Mouse (Mus musculus) embryonic facial prominence, embryonic 14.5 days (tissue): Measurements from ENCODE around the gene Ssbp3. TPM values are rescaled to one million over a fixed set of nuclear protein-coding genes. Genes with fewer than 3 reads are reported as not detected.
A peak's percentile ranks its signal among the peaks of the same experiment; 100 is the strongest.

Experiments used
- ATAC-seq: fragments of 200-750 bp; cut with Nextera tagmentation; 2 replicates; pipeline ENCODE4 v1.8.0; 2017; ENCODE audit warnings: low read depth, moderate number of reproducible peaks, moderate TSS enrichment
- DNase-seq: peaks from one replicate; pipeline ENCODE4 v3.0.0-alpha.2; 2015; ENCODE audit warnings: low spot score
- H3K27ac ChIP-seq: fragments of 300-500 bp; sonication (generic); replicated peaks from 2 replicates; pipeline ENCODE4 v1.5.1; 2014; ENCODE audit warnings: low read depth, mild to moderate bottlenecking, low read length, moderate library complexity
- H3K27me3 ChIP-seq: fragments of 300-500 bp; sonication (generic); replicated peaks from 2 replicates; pipeline ENCODE4 v1.6.1; 2014; ENCODE audit warnings: low read length; ENCODE audit not compliant: control insufficient read depth, insufficient read depth
- H3K36me3 ChIP-seq: fragments of 300-500 bp; sonication (generic); 2 replicates; pipeline ENCODE4 v1.6.1; 2014; ENCODE audit warnings: low read length, mixed read lengths; ENCODE audit not compliant: control insufficient read depth, insufficient read depth
- H3K4me1 ChIP-seq: fragments of 300-500 bp; sonication (generic); 2 replicates; pipeline ENCODE4 v1.6.1; 2014; ENCODE audit warnings: antibody characterized with exemption, low read length; ENCODE audit not compliant: control insufficient read depth, insufficient read depth
- H3K4me2 ChIP-seq: fragments of 300-500 bp; sonication (generic); 2 replicates; pipeline ENCODE4 v1.6.1; 2014; ENCODE audit warnings: low read depth, mild to moderate bottlenecking, low read length, moderate library complexity, mixed read lengths
- H3K4me3 ChIP-seq: fragments of 300-500 bp; sonication (generic); 2 replicates; pipeline ENCODE4 v1.5.1; 2014; ENCODE audit warnings: low read depth, mild to moderate bottlenecking, low read length
- H3K9ac ChIP-seq: fragments of 300-500 bp; sonication (generic); 2 replicates; pipeline ENCODE4 v1.6.1; 2014; ENCODE audit warnings: low read depth, mild to moderate bottlenecking, low read length, moderate library complexity, mixed read lengths
- H3K9me3 ChIP-seq: fragments of 300-500 bp; sonication (generic); 2 replicates; pipeline ENCODE4 v1.6.1; 2016; ENCODE audit warnings: low read length; ENCODE audit not compliant: control insufficient read depth
- WGBS: fragments of 180-500 bp; shearing (Covaris S2); extraction: QIAGEN DNeasy Blood & Tissue Kit; methylation state at CpG from one replicate; pipeline ENCODE4 v1.1.7; 2014; 5-methylcytosine and 5-hydroxymethylcytosine counted together
- polyA plus RNA-seq: library from polyadenylated mRNA; unstranded; fragments of >200 nt; fragmentation: Nextera tagmentation; extraction: Ambion mirVana; gene quantifications from 2 replicates; pipeline ENCODE4 v1.2.1, GENCODE M21; 2014

Ssbp3 gene
- polyA plus RNA-seq, 1 experiment from 2014 or later = 72.9 TPM

DNA sequence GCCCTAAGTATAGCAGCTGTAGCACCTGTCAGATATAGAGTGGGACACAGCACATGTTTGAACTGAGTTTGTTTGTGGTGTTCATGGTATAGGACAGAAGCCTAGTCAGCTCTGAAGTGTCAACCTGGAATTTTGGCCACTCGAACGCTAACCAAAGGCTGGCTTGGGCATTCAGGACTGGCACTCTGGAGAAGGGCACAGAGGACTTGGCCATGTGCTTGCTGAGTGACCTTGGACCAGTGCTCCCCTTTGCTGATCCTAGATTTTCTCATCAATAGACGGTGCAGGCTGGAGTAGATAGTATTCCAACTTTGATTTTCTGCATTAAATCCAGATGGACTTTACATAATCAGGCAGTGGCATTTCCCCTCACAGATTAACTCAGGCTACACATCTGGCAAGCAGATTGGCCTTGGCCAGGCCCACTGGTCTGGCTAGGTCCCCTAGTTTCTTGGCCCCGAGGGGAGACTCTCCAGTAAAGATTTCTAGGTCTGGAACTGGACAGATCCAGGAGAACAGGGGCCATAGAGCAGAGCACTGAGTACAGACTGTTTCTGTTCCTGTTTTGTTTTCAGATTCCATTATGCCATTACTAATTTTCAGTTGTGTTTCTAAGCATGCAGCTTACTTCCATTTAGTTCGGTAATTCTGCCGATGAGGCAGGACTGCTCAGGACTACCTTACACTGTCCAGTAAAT, 102.8 kb downstream of the Ssbp3 start:
- Histone ChIP-seq H3K4me3 (no peak overlapping the region), H3K4me2 (no peak overlapping the region), H3K9ac (0 out of 2 replicates have a peak overlapping the region, but pooled peaks have one; percentile 10), H3K27me3 (no peaks in the 10 kb centered on the region), H3K4me1 (peaks cover 36% of the 10 kb centered on the region), H3K27ac (peak overlapping the region; percentile 25; the same call in 1 of the 2 replicates), H3K36me3 (peaks cover 11% of the 10 kb centered on the region; the same call in 1 of the 2 replicates), H3K9me3 (no peaks in the 10 kb centered on the region)
- 42% methylated on average over 6 of the region's 6 CpGs for WGBS
- DNase-seq (no peak), ATAC-seq (no peak)

DNA sequence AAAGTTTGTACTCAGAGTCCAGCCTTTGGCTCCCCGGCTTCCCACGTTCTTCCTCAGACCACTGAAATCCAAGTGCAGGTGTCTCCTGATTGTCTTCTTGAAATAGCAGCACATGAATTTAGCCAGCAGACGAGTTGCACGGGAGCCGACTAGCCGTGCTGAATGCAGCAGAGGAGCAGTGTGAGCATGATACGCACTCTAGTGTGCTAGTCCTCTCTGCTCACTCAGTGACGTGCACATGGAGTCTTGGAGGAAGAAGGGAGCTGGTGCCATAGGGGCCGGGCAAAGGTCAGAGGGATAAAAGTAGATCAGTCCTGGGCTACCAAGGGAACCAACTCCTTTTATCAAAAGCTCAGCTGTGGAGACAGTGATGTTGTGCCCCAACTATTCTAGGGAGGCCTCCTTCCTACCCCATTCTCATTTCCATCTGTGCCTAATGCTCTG, 103.3 kb downstream of the Ssbp3 start:
- H3K27ac ChIP-seq = 0 out of 2 replicates have a peak overlapping the region, but pooled peaks have one; percentile 25
- no peaks in the 10 kb centered on the region for H3K9me3 ChIP-seq
- H3K9ac ChIP-seq = no peak overlapping the region
- no peaks in the 10 kb centered on the region for H3K27me3 ChIP-seq
- H3K4me2 ChIP-seq = no peak overlapping the region
- ATAC-seq (no peak), DNase-seq (no peak)
- WGBS = 65% methylated on average over 9 of the region's 9 CpGs
- no peak overlapping the region for H3K4me3 ChIP-seq
- peaks cover 42% of the 10 kb centered on the region for H3K4me1 ChIP-seq
- H3K36me3 ChIP-seq = peaks cover 11% of the 10 kb centered on the region; the same call in 1 of the 2 replicates

DNA sequence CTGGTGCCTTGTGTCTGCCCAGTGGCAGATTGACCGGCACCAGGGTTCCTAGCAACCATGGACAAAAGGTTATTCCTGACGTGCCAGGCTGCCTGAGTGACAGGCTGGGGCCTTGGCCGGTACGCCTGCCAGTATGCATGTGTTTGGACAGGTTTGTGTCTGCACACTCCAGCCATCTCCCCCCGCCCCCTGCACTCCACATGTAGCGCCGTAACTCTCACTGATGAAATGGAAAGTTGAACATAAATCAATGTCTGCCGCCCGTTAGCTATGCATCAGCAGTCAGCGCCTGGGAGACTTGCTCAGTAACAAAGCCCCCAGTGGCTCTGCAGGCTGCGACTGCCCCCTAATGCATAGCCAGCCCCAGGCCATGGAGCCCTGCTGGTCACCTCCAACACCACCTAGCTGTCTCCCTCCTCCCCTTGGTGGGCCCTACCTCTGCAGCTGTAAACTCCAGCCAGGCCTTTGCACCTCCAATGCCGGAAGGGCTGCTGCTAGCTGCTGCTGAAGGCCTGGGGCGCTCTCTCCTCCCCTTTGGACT, 105.5 kb downstream of the Ssbp3 start:
- Histone ChIP-seq H3K27ac (peak overlapping the region; percentile 72), H3K9ac (peak overlapping the region; percentile 38; the same call in 1 of the 2 replicates), H3K27me3 (no peaks in the 10 kb centered on the region), H3K4me3 (no peak overlapping the region), H3K4me2 (no peak overlapping the region; the same call in 1 of the 2 replicates), H3K36me3 (0 out of 2 replicates have a peak, but pooled peaks cover 3% of the 10 kb centered on the region), H3K4me1 (peaks cover 47% of the 10 kb centered on the region), H3K9me3 (no peaks in the 10 kb centered on the region)
- ATAC-seq (no peak; the same call in 1 of the 2 replicates), DNase-seq (peak; percentile 72)
- WGBS = 42% methylated on average over 13 of the region's 13 CpGs

DNA sequence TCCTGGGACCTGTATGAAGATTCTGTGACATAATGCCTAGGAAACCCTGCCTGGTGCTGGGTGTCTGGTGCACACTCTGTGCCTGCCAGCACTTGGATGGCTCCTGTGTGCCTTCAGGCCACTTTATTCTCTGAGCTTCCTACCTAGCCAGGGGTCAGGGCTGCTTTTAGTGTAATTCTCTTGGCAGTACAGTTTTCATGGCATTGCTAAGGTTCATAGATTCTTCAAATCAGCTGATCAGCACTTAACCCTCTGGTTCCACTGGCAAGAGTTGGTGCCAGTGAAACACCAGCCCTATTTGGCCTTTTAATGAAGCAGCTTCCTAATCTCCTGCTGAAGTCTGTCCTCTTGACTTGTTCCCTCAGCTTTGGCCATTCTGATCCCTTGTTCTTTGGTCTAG, 106.8 kb downstream of the Ssbp3 start:
- Histone ChIP-seq H3K4me2 (no peak overlapping the region), H3K27ac (no peak overlapping the region; the same call in 1 of the 2 replicates), H3K36me3 (0 out of 2 replicates have a peak, but pooled peaks cover 3% of the 10 kb centered on the region), H3K27me3 (no peaks in the 10 kb centered on the region), H3K4me3 (no peak overlapping the region), H3K9me3 (no peaks in the 10 kb centered on the region), H3K4me1 (peaks cover 37% of the 10 kb centered on the region), H3K9ac (no peak overlapping the region)
- ATAC-seq (no peak), DNase-seq (no peak)

DNA sequence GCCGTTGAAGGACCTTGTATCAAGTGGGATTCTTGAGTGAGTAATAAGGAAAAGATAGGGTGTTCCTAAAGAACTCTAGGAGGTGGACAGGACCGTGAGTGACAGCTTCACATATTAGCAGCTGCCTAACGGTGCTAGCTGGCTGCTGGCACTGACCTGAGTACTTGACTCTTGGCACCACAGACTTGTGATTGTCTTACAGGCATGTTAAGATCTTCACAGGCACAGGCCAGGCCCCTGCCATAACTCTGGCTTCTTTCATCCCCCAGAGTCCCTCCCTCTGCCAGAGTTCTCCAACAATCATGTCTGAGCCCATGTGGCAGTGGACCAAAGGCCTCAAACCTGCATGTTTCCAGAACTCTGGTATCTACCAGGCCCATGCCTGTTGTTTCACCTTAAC, 108.0 kb downstream of the Ssbp3 start:
- no peaks in the 10 kb centered on the region for H3K36me3 ChIP-seq
- no peaks in the 10 kb centered on the region for H3K9me3 ChIP-seq
- H3K27me3 ChIP-seq = no peaks in the 10 kb centered on the region
- H3K4me3 ChIP-seq = no peak overlapping the region
- no peak for ATAC-seq
- H3K4me2 ChIP-seq = no peak overlapping the region
- no peak for DNase-seq
- H3K4me1 ChIP-seq = peaks cover 33% of the 10 kb centered on the region
- WGBS = 67% methylated on average over 3 of the region's 3 CpGs
- no peak overlapping the region for H3K9ac ChIP-seq
- peak overlapping the region; percentile 61; the same call in 1 of the 2 replicates for H3K27ac ChIP-seq

DNA sequence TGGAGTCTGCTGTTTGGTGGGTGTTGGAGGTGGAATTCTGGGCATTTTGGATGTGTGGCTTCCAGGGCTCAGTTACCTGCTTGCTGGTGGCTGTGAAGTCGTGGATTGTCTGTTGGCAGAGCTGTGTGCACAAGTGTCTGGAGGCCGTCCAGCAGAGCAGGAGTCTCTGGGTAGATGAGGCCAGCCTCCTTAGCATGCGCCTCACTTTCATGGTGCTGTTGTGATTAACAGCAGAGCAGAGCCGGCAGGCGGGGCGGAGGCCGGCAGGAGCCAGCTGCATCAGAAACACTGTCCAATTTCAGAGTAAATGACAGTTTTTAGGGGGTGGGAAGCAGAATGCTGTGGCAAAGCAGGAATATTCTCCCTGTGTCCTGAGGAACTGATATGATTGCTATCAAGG, 108.5 kb downstream of the Ssbp3 start:
- Histone ChIP-seq H3K9ac (no peak overlapping the region), H3K9me3 (no peaks in the 10 kb centered on the region), H3K4me3 (no peak overlapping the region), H3K27me3 (no peaks in the 10 kb centered on the region), H3K27ac (peak overlapping the region; percentile 61; the same call in 1 of the 2 replicates), H3K36me3 (no peaks in the 10 kb centered on the region), H3K4me2 (no peak overlapping the region), H3K4me1 (peaks cover 33% of the 10 kb centered on the region)
- DNase-seq (peak; percentile 61), ATAC-seq (no peak)
- WGBS = 31% methylated on average over 7 of the region's 7 CpGs

DNA sequence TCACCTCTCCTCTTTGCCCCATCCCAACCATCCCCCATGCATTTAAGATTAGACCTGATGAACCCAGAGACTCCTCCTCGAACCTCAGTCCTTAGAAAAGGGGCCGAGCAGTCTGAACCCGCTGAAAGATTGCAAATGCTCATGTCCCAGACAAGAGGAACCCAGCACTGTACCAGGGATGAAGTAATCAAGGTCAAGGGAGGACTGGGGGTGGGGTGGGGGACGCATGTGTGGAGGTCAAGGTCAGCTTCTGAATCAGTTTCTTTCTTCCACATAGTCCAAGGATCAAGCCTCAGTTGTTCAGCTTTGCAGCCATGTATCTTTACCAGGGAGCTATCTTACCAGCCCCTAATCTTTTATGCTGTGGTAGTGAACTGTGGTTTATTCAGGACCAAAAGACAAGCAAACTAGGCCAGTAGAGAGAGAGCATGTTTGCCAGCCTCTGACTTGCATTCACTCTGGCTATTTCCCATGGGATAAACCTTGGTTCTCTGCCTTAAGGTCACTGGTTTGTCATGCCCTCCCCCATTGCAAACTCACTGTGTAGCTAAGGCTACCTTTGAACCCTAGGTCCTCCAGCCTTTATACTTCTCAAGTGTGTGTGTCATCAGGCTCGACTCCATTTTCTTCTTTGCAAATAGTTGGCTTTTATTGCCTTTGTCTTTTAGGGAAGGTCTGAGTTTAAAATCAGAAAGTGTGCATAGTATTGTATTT, 109.9 kb downstream of the Ssbp3 start:
- Histone ChIP-seq H3K36me3 (no peaks in the 10 kb centered on the region), H3K9me3 (no peaks in the 10 kb centered on the region), H3K4me1 (peaks cover 33% of the 10 kb centered on the region), H3K4me3 (no peak overlapping the region), H3K9ac (no peak overlapping the region), H3K4me2 (no peak overlapping the region), H3K27me3 (no peaks in the 10 kb centered on the region), H3K27ac (0 out of 2 replicates have a peak overlapping the region, but pooled peaks have one; percentile 8)
- ATAC-seq (no peak), DNase-seq (no peak)
- 73% methylated on average over 5 of the region's 5 CpGs for WGBS

DNA sequence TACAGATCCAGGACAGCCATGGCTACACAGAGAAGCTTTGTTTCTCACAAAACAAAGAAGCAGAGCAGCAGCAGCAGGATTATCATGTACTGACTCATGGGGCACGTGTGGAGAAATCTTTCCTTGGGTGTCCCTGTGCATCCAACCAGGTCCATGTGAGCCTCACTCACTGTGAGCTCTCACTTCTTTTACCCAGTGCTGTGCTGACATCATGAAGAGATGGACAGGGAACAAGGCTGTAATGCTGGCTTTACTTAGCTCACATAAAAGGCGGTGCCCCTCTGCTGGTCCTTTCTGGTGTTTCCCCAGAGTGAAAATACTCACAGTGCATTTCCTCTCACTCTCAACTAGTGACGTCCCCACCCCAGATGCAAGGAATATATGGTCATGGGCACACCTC, 111.0 kb downstream of the Ssbp3 start:
- Histone ChIP-seq H3K27ac (no peak overlapping the region), H3K27me3 (no peaks in the 10 kb centered on the region), H3K4me3 (no peak overlapping the region), H3K9me3 (no peaks in the 10 kb centered on the region), H3K9ac (no peak overlapping the region), H3K4me1 (peaks cover 25% of the 10 kb centered on the region), H3K4me2 (no peak overlapping the region), H3K36me3 (no peaks in the 10 kb centered on the region)
- no peak for DNase-seq
- no peak for ATAC-seq
- WGBS = 63% methylated on average over 3 of the region's 3 CpGs
